Mouse (Mus musculus) lung, postnatal 0 days (tissue): ENCODE data around the gene Mvb12a.

Experiments
- CTCF ChIP-seq: IDR thresholded peaks from 2 replicates; pipeline ENCODE4 v1.5.1; 2016; ENCODE audit warnings: antibody characterized with exemption, mild to moderate bottlenecking
- EP300 ChIP-seq: IDR thresholded peaks from 2 replicates; pipeline ENCODE4 v1.6.1; 2016; ENCODE audit warnings: antibody characterized with exemption, mild to moderate bottlenecking, control low read depth

DNA sequence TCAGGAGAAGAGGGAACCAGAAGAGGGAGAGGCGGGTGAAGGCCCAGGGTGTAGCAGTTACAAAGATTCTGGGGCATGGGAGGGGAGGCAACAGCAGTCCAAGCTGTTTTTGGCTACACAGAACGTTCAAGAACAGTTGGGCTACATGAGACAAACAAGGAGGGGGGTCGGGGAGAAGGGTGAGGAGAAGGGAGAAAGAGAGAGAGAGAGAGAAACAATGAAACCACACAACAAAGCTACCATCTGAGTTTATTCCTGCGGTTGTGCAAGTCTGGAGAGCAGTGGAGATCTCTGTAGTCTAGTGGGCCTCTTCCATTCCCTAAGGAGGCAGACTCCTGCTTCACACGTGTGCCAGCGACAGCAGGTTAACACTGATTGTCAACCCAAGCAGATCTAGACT is 11.3 kb downstream of the Mvb12a start:
- no peak for TF ChIP-seq CTCF
- no peak for TF ChIP-seq EP300
